Mouse (Mus musculus): ENCODE measurements around the gene Mef2b. TPM values are rescaled to one million over a fixed set of nuclear protein-coding genes. Genes with fewer than 3 reads are reported as not detected.
A peak's percentile ranks its signal among the peaks of the same experiment; 100 is the strongest.

The Mef2b gene
- total RNA-seq, 2 experiments from 2014 or later = 0.25 to 0.49 TPM

DNA sequence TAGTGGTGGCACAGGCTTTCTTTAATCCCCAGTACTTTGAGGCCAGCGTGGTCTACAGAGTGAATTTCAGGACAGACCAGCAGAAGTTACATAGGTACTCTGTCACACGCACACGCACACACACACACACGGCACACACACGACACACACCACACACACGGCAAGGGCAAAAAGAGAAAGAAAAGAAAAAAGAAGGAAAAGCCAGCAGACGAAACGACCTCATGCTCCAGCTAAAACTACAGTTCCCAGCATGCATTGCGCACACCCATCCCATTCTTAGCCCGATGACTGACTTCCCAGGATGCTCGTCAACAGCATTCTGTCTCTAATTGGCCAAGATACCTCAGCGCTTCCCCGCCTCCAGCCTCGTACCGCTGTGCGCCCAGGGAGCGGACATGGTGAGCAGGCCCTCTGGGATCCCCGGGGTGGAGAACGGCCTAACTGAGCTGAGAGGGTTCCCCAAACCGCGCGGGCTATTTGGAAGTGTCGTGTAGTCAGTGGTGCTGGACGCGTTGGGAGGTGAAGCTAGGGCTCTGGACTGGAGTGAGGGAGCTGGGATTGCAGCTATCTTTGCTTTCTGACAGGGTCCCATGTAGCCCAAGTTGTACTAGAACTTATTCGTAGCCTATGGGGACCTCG is 32.7 kb downstream of the Mef2b start, which contains the start of gene Tmem161a:
Gene Tmem161a (plus strand): TSS at position 314 of the 639 bp plus-strand sequence.
- intact Hi-C loops (cut with DNase I) = loop anchor here (2.0 kb wide), 1 partner anchor 41 kb away; the partner anchor contains the start of gene Nr2c2ap
- DNase-seq = peak; percentile 86 to 90

DNA sequence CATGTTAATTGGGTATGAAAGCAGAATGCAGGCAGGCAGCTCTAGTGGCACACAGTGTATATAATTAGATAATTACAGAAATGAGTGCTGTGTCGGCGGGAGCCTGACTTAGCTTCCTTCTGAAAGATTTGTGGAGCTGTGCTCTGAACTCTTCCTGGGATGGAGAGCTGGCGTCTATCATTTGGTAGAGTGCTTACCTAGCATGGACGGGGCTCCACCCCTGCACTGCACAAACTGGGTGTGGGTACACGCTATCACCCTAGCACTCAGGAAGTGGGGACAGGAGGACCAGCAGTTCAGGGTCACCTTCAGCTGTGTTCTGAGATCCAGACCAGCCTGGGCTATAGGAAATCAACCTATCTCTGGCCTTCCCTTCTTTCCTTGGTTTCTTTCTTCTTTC is 33.8 kb downstream of the Mef2b start:
- intact Hi-C loops (cut with DNase I) = loop anchor here (2.0 kb wide), 1 partner anchor 43 kb away; the partner anchor contains the start of gene Nr2c2ap
- DNase-seq = no peak

DNA sequence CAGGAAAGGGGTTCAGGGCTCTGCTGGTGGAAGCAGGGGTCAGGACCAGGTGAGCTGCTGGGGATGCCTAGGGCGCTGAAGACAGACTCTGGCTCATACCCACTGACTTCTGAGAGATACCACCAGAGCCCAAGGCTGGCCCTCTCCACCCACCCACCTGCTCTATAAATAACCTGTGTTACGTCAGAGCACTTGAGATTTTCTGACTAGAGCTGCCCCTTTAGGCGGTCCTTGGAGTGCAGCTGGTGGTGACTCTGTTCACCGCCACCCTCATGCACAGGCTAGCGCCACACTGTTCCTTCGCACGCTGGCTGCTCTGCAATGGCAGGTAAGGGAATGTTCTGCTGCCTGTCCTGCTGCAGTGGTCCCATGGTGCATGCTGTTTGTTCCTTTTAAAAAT is 34.6 kb downstream of the Mef2b start:
- intact Hi-C loops (cut with DNase I) = no loop called here
- no peak for DNase-seq

GRCm38 (mm10) chr8:70178231-70178630 is 38.7 kb downstream of the Mef2b start:
- no peak for DNase-seq
- intact Hi-C loops (cut with DNase I) = no loop called here

DNA sequence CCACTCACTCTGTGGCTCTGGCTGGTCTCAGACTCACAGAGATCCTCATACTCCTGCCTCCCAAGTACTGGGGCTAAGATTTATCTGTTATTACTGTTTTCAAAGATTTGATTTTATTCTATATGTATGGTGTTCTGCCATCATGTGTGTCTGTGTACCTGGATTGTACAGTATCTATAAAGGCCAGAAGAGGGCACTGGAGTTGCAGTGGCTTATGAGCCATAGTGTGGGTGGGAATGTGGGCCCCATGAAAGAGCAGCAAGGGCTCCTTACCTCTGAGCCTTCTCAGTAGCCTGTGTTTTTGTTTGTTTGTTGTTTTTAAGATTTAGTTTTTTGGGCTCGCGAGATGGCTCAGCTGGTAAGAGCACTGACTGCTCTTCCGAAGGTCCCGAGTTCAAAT is 39.6 kb downstream of the Mef2b start:
- DNase-seq = no peak
- intact Hi-C loops (cut with DNase I) = loop anchor here (1.0 kb wide), 1 partner anchor 44 kb away; no protein-coding TSS in a partner anchor

- intact Hi-C loops (cut with DNase I) = no loop called here
Measured at GRCm38 (mm10) chr8:70181212-70181902, 41.8 kb downstream of the Mef2b start.

GRCm38 (mm10) chr8:70181903-70182252 is 42.4 kb downstream of the Mef2b start:
- DNase-seq = no peak
- intact Hi-C loops (cut with DNase I) = no loop called here

More at GRCm38 (mm10) chr8:70181212-70181902, 41.8 kb downstream of the Mef2b start:
- no peak for DNase-seq

DNA sequence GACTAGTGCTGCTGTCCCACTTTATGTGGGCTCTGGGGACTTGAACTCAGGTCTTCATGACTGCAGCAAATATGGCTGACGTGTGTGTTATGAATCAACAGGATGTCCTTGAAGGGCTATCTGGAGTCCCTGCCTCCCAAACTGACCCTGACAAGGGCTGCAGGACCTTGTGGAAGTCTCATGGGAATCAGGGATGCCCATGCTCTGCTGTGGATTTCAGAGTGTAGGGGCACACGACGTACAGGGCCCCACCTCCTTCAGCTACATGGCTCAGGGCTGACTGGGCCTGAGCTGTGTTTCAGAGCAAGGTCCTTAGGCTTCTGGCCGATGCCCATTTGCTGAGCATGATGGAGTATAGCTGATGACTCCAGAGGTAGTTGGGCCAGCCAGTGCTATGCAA is 43.7 kb downstream of the Mef2b start:
- no peak for DNase-seq
- intact Hi-C loops (cut with DNase I) = no loop called here

DNA sequence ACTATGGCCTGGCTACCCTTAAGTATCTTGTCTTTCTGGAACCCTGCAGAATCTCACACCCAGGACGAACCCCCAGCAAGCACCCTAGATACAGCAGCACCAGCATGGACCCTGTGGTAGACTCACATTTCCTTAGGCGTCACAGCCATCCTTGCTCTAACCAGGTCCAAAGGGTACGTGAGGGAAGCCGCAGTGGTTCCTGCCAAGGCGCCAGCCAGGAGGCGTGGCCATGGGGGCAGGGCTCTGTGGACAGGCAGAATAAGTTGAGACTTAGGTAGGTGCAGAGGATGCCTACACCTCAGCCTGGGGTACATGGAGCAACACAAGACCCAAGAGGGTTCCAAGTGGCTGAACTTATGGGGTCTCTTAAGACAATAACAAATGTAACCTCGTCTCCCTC is 49.2 kb downstream of the Mef2b start:
- no peak for DNase-seq
- intact Hi-C loops (cut with DNase I) = no loop called here

GRCm38 (mm10) chr8:70193238-70193637 is 53.7 kb downstream of the Mef2b start:
- DNase-seq = no peak
- intact Hi-C loops (cut with DNase I) = no loop called here

- intact Hi-C loops (cut with DNase I) = no loop called here
- no peak for DNase-seq
Measured at GRCm38 (mm10) chr8:70194191-70194590, 54.7 kb downstream of the Mef2b start.

- DNase-seq = no peak
- intact Hi-C loops (cut with DNase I) = no loop called here
Measured at GRCm38 (mm10) chr8:70195762-70196161, 56.3 kb downstream of the Mef2b start.

- intact Hi-C loops (cut with DNase I) = no loop called here
- DNase-seq = no peak
Measured at GRCm38 (mm10) chr8:70197603-70198002, 58.1 kb downstream of the Mef2b start.

- peak; percentile 17 to 43 for DNase-seq
- intact Hi-C loops (cut with DNase I) = loop anchor here (2.0 kb wide), 1 partner anchor 23 kb away; no protein-coding TSS in a partner anchor
Measured at GRCm38 (mm10) chr8:70200098-70200681, 60.7 kb downstream of the Mef2b start.

DNA sequence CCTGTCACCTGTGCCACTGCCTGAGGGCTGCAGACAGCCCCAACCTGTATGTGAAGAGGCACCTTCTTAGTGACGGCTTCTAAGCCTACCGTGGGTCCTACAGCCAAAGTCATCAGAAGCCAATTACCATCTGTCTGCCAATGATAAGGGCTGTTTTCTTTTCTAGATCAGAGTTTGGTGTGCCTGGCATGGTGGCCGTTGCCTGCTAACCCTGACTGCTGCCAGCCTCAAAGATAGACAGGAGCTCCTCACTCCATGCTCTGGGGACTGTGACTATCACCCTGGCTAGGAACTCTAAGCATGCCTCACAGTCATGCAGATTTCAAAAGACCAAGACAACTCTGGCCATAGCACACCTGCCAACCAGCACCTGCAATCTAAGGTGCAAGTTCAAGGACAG is 61.9 kb downstream of the Mef2b start:
- intact Hi-C loops (cut with DNase I) = loop anchor here (2.0 kb wide), 1 partner anchor 21 kb away; no protein-coding TSS in a partner anchor
- DNase-seq = no peak

DNA sequence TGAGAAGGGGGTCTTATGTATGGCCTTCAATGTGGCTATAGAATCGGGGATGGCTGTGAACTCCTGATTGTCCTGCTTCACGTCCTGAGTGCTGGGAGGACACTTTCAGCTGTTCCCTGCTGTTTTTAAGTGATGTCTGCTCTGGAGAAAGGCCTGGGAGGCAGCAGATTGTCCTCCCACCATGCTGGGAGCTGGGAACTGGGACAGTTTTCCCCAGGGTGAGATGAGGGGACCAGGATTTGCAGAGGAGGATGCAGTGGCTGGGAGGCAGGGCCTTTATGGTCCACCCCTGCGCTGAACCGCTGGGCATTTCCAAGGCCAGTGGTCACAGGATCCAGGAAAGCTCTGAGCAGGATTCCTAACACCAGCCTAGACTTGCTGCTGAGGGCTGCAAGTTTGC is 63.6 kb downstream of the Mef2b start:
- intact Hi-C loops (cut with DNase I) = no loop called here
- DNase-seq = no peak

DNA sequence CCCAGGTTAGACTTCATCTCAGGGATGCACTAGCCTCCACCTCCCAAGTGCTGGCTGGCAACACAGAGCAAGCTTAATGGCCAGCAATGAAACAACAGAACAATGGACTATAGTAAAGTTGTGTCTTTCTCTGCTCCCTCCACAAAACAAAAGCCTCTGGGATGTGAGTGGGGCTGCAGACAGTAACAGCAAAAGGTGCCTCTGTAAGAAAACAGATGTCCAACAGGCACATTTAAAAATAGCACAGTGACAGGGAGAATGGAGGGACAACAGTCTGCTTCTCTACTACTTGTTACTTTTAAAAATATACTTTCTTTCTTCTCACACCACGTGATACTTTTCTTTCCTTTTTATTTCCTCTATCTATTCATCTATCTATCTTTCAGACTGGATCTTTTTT is 65.2 kb downstream of the Mef2b start:
- intact Hi-C loops (cut with DNase I) = no loop called here
- DNase-seq = no peak

DNA sequence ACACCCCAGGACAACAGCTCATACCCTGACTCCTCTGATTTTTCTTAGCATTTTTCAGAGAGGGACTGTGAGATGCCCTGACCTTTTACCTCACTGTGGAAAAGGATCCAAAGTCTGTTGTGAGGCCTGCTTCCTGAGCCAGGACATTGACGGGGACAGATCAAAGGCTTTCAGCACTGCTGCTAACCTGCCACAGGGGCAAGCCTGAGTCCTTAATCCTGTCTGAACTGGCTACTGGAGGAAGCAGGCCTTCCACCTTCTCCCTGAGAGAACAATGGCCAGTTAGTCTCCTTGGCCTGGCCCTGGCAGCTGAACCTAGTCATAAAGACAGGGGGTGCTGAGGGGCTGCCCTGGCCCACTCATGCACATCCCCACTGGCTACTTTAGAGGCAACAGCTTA is 68.6 kb downstream of the Mef2b start:
- no peak for DNase-seq
- intact Hi-C loops (cut with DNase I) = no loop called here

DNA sequence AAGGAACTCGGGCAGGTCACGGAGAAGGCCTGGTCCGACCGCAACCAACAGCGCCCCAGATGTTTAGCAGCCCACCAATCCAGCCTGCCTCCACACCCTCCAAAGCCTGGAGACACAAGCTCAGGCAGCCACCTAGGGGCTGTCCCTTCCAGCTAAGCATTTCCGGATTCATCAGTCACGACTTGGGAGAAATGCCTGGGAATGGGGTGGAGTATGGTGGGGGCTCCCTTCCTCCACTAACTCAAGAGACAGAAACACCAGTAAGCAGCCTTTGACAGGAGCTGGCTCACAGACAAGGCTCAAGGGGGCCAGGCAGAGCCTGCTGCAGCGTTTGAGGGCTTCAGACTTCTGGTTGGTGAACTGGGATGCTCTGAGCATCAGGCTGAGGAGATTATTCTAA is 71.0 kb downstream of the Mef2b start:
- intact Hi-C loops (cut with DNase I) = no loop called here
- DNase-seq = no peak

DNA sequence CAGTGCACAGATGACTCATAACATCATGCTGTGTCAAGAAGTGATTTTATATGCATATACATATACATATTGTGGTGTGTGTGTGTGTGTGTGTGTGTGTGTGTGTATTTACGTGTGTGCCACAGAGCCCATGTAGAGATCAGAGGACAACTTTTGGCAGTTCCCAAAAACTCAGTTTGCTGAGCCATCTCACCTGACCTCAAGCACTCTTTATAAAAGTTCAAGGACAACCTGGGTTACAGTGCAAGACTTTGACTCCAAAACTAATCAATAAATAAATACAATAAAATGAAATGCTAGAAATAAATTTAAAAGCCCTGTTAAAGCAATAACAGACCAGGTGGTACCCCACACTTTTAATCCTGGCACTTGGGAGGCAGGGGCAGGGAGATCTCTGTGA is 71.8 kb downstream of the Mef2b start:
- intact Hi-C loops (cut with DNase I) = no loop called here
- no peak for DNase-seq

DNA sequence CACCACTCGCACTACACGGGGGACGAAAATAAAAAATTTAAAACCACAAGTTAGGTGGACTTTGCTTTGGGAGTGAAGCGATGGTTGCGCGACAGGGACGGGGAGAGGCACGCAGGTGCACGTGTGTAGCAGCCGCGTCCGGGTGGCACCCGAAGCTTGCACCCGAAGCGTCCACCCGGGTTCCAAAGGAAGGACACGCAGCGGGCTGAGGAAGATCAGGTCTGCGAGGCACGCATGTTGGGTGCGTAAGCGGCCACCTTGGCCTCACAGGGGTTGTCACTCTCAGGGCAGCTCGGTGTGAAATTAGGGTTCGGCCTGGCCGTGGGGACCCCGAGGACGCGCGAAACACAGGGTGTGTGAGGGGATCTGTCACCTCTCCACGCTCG is 72.2 kb downstream of the Mef2b start:
- no peak for DNase-seq
- intact Hi-C loops (cut with DNase I) = no loop called here

Data from heart, postnatal 36 days (tissue).